Mouse (Mus musculus): ENCODE results near the gene Alg3. TPM values are rescaled to one million over a fixed set of nuclear protein-coding genes. Genes with fewer than 3 reads are reported as not detected.

Alg3 gene
- polyA plus RNA-seq, 1 experiment from 2014 or later, result 41.3 TPM

DNA sequence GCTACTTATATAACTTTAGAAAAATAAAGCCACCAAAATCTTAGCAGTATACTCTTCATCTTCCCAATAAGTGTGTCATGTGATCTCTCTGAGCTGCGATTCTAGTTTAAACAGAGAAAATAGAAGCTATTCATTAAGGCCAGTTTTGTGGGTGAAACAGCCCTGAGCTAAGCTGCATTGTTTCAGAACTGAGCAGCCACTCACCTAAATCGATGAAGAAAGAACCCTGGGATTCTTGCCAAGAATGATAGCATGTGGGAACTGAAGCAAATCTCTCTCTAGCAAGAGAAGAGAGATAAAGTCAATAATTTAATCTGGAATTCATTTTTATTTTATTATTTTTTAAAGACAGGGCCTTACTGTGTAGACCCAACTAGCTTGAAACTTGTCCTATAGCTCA is 11.7 kb upstream of the Alg3 start:
- 47% methylated on average over 2 of the region's 2 CpGs for WGBS
- Histone ChIP-seq H3K27me3 (no peaks in the 10 kb centered on the region), H3K4me3 (no peak overlapping the region), H3K36me3 (no peaks in the 10 kb centered on the region), H3K4me2 (peak overlapping the region; percentile 90; the same call in 1 of the 2 replicates), H3K9me3 (no peaks in the 10 kb centered on the region), H3K9ac (0 out of 2 replicates have a peak overlapping the region, but pooled peaks have one; percentile 95), H3K4me1 (replicated peaks) (peaks cover 33% of the 10 kb centered on the region), H3K27ac (peak overlapping the region; percentile 97; the same call in 1 of the 2 replicates)
- no peak for ATAC-seq (ENCODE audit: low FRiP score)

- Histone ChIP-seq H3K36me3 (peaks cover 9% of the 10 kb centered on the region), H3K9me3 (no peaks in the 10 kb centered on the region), H3K4me3 (peak overlapping the region; percentile 89), H3K4me1 (replicated peaks) (peaks cover 34% of the 10 kb centered on the region), H3K27ac (peak overlapping the region; percentile 97), H3K4me2 (peak overlapping the region; percentile 90), H3K27me3 (no peaks in the 10 kb centered on the region), H3K9ac (peak overlapping the region; percentile 95)
- ATAC-seq (ENCODE audit: low FRiP score), result peak; percentile 60
- WGBS, result under 1% methylated on average over 31 of the region's 37 CpGs
Observed at GRCm38 (mm10) chr16:20621991-20622685, 10.6 kb upstream of the Alg3 start.

DNA sequence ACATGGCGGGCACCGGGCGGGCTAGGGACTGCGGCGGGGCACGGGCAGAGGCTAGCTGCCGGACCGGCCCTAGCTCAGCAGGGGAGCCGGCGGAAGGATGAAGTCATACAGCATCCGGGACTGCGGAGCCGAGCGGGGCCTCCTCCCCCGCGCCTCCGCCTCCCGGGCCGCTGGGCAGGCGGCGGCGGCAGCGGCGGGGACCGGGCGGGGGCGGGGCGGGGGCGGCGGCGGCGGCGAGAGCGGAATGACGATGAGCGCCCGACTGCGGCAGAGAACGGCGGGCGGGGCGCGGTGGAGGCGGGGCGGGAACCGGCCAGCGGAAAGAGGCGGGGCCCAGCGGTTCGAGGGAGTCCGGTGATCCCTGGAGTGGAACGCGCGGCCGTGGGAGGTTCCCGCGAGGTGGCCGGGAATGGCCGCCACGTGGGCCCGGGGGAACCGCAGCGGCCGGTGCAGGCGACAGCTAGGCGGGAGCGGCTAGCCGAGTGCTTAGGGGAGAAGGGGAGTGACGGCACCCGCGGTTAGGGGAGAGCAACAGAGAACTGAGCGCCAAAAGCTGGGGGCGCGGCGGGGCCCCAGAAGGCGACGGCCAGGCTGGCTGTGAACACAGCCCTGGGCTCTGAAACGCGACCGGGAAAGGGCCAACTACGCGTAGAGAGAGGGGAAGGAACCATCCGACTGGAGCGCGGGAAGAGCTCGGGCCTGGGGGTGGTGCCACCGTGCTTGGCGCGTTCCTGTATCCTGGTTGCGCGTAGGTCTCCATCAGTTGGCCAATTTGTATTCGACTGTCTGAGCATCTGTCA is 9.9 kb upstream of the Alg3 start, which contains the start of gene Camk2n2:
Gene Camk2n2 (minus strand): TSS at position 97 of the 800 bp plus-strand sequence.
- peak; percentile 52 for ATAC-seq (ENCODE audit: low FRiP score)
- H3K4me1 ChIP-seq (replicated peaks), result peaks cover 34% of the 10 kb centered on the region
- H3K9ac ChIP-seq, result peak within 1 kb of the TSS; percentile 95
- peak within 1 kb of the TSS; percentile 89 for H3K4me3 ChIP-seq
- peak within 1 kb of the TSS; percentile 97 for H3K27ac ChIP-seq
- H3K4me2 ChIP-seq, result peak within 1 kb of the TSS; percentile 90
- H3K27me3 ChIP-seq, result no peaks in the 10 kb centered on the region
- WGBS, result under 1% methylated on average over 66 of the region's 92 CpGs
- H3K36me3 ChIP-seq, result peaks cover 14% of the 10 kb centered on the region
- no peaks in the 10 kb centered on the region for H3K9me3 ChIP-seq

DNA sequence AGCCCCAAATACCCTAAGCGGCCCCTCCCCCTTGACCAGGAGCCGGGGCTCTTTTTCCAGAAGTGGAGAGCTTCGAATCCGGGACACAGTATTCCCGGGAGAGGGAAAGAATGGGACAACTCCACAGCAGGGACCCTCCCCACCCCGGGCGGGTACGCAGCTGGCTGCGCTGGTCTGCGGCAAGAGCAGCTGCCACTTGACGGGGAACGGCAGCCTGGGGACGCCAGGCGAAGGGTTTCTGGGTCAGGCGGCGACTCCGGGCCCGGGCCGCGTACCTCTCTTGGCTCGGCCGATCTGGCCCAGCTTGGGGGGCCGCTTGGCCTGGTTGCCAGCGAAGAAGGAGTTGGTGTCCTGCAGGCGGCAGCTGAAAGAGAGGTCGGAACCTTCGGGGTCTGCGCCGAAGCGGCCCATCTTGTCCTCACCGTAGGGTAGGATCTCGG is 9.2 kb upstream of the Alg3 start:
- under 1% methylated on average over 32 of the region's 32 CpGs for WGBS
- no peaks in the 10 kb centered on the region for H3K27me3 ChIP-seq
- peak; percentile 16 for ATAC-seq (ENCODE audit: low FRiP score)

DNA sequence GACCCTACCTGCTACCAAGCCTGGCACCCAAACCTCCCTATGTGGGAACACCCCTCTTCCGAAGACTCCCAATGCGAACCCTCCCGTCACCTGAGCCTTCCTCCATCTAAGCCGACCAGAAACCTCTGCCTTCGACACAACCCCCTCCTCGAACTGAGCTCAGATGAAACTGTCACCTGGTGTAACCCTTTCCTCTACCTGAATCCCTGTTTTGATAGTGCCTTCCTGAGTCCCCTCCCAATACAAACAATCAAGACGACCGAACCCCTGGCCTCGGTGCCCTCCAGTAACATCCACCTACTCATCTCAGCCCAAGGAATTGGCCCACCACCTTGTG is 8.8 kb upstream of the Alg3 start:
- Histone ChIP-seq H3K9ac (peak overlapping the region; percentile 95), H3K4me1 (replicated peaks) (peaks cover 34% of the 10 kb centered on the region), H3K9me3 (no peaks in the 10 kb centered on the region), H3K4me3 (peak overlapping the region; percentile 89), H3K27me3 (no peaks in the 10 kb centered on the region), H3K4me2 (peak overlapping the region; percentile 90), H3K27ac (peak overlapping the region; percentile 97), H3K36me3 (peaks cover 18% of the 10 kb centered on the region)
- under 1% methylated on average over 9 of the region's 9 CpGs for WGBS
- peak; percentile 15 for ATAC-seq (ENCODE audit: low FRiP score)

More for the DNA sequence above, 9.2 kb upstream of the Alg3 start:
- H3K4me3 ChIP-seq, result peak overlapping the region; percentile 89
- peak overlapping the region; percentile 97 for H3K27ac ChIP-seq
- H3K36me3 ChIP-seq, result peaks cover 18% of the 10 kb centered on the region
- no peaks in the 10 kb centered on the region for H3K9me3 ChIP-seq
- H3K9ac ChIP-seq, result peak overlapping the region; percentile 95
- peaks cover 34% of the 10 kb centered on the region for H3K4me1 ChIP-seq (replicated peaks)
- peak overlapping the region; percentile 90 for H3K4me2 ChIP-seq

DNA sequence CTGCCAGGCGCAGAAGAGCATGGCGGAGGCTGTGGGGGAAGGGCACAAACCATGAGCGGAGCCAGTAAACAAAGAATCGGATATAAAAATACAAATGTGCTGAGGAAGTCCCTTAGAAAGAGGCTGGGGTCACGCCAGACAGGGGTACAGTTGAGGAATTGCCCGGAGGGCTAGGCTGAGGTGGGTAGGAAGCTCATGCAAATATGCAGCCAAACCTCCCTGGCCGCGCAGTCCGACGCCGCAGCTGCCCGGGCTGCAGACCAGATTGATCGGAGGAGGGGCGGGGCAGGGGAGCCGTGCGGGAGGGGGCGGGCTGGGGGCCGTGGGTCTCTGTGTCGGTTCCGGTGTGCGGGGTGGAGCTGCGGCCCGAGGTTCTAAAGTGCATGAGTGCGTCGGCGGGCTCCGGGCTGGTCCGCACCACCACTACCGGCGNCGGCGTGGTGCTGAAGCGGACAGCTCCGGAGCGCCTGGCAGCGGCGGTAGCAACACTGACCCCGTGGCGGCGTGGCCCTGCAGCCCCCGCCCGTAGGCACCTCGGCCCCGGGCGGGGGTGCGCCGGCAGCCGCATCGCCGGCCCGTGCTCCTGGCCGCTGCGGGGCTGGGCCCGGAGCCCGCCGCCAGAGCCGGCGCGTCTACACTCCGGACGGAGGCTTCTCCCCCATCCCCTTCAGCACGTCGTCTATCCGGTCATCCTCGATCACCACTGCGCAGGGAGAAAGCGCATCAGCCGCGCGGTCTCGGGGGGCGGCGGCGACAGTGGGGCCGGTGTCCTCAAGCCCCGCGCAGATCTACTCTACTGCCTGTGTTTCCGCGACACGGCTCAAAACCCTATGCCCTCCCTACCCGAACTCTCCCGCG is 8.2 kb upstream of the Alg3 start:
- WGBS, result 1% methylated on average over 81 of the region's 83 CpGs
- peak; percentile 31 for ATAC-seq (ENCODE audit: low FRiP score)
- peak overlapping the region; percentile 95 for H3K9ac ChIP-seq
- H3K36me3 ChIP-seq, result peaks cover 18% of the 10 kb centered on the region
- no peaks in the 10 kb centered on the region for H3K27me3 ChIP-seq
- peak overlapping the region; percentile 89 for H3K4me3 ChIP-seq
- H3K4me2 ChIP-seq, result peak overlapping the region; percentile 90
- H3K27ac ChIP-seq, result peak overlapping the region; percentile 97
- H3K4me1 ChIP-seq (replicated peaks), result peaks cover 34% of the 10 kb centered on the region
- H3K9me3 ChIP-seq, result no peaks in the 10 kb centered on the region

DNA sequence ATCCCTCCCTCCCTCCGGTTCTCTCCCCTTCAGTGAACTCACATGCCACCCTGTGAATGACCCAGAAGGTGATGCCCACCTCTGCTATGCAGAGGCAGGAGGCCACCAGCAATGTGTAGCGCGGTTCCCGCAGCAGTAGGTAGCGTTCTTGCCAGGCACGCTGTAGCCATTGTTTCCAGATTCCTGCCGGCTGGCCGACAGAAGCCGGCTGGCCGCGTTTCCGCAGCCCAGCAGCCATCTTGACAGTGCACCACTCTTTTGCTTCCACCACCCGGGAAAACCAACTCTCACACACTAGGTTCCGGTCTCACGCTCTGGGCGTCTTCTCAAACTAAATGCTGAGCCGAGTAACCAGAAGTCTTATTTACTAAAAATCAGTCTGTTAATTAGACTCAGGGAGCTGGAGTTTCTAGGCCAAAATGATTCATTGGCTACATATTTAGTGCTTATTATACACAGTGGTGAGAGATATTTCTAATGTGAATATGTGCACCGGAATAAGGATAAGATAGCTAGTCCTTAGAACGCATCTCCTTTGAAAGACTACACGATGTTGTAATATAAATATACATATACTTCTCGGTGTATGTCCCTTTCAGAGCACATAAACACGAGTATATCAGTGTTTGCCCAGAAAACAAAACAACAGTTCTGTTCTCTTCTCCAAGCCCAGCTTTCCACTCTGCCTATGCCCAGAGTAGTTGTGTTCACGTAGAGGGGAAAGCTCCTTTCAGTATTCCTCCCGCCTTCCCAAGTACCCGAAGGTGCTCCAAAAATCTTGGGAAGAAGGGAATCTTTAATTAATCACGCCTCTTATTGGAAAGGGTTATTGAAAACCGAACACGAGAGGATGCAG is 806 bp downstream of the Alg3 start:
- Histone ChIP-seq H3K27ac (peak overlapping the region; percentile 91), H3K4me2 (peak overlapping the region; percentile 90), H3K4me1 (replicated peaks) (peaks cover 31% of the 10 kb centered on the region), H3K9me3 (no peaks in the 10 kb centered on the region), H3K36me3 (peaks cover 29% of the 10 kb centered on the region), H3K4me3 (peak overlapping the region; percentile 86), H3K9ac (peak overlapping the region; percentile 87), H3K27me3 (no peaks in the 10 kb centered on the region)
- WGBS, result under 1% methylated on average over 28 of the region's 28 CpGs
- ATAC-seq (ENCODE audit: low FRiP score), result peak; percentile 67

DNA sequence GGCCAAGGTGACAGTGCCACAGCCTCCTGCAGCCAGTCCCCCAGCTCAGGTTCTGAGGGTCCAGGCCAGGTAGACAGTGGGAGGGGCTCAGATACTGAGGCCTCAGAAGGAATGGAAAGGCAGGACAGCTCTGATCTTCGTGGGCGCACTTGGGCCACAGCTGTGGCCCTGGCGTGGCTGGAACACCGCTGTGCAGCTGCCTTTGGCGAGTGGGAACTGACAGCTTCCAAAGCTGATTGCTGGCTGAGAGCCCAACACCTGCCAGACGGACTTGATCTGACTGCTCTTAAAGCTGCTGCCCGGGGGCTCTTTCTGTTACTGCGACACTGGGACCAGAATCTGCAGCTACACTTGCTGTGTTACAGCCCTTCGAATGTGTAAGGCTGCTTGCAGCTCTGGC is 6.8 kb downstream of the Alg3 start:
- Histone ChIP-seq H3K9ac (no peak overlapping the region), H3K4me3 (no peak overlapping the region), H3K36me3 (peaks cover 53% of the 10 kb centered on the region), H3K4me1 (replicated peaks) (peaks cover 31% of the 10 kb centered on the region), H3K9me3 (no peaks in the 10 kb centered on the region), H3K27me3 (no peaks in the 10 kb centered on the region), H3K4me2 (no peak overlapping the region), H3K27ac (0 out of 2 replicates have a peak overlapping the region, but pooled peaks have one; percentile 35)
- 69% methylated on average over 9 of the region's 9 CpGs for WGBS
- no peak for ATAC-seq (ENCODE audit: low FRiP score)

DNA sequence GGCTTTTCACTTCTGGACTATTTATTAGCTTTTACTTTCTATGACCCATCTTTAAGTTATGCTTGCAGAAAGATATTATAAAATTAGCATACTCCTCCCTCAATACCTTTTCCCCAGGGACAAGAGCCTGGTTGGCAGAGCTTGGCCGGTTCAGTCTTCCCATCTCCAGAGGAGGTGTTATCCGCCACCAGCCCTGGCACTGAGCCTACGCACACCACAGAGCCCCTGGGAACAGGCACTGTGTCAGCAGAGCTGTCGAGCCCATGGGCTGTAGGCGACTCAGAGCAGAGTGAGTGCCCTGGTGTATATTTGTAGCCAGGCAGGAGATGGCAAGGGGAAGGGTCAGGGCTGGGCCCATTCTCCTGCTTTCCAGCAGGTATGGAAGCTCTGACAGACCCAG is 11.0 kb downstream of the Alg3 start:
- Histone ChIP-seq H3K27ac (no peak overlapping the region), H3K9me3 (no peaks in the 10 kb centered on the region), H3K4me1 (replicated peaks) (peaks cover 16% of the 10 kb centered on the region), H3K4me2 (no peak overlapping the region), H3K27me3 (peaks cover 13% of the 10 kb centered on the region), H3K4me3 (no peak overlapping the region), H3K36me3 (peaks cover 24% of the 10 kb centered on the region), H3K9ac (no peak overlapping the region)
- no peak for ATAC-seq (ENCODE audit: low FRiP score)
- 62% methylated on average over 5 of the region's 5 CpGs for WGBS

- H3K27ac ChIP-seq, result no peak overlapping the region
- ATAC-seq (ENCODE audit: low FRiP score), result no peak
- 77% methylated on average over 7 of the region's 7 CpGs for WGBS
- H3K9ac ChIP-seq, result no peak overlapping the region
- 0 out of 2 replicates have a peak, but pooled peaks cover 4% of the 10 kb centered on the region for H3K36me3 ChIP-seq
- H3K27me3 ChIP-seq, result peaks cover 47% of the 10 kb centered on the region
- no peak overlapping the region for H3K4me3 ChIP-seq
- no peaks in the 10 kb centered on the region for H3K9me3 ChIP-seq
- 0 out of 2 replicates have a peak, but pooled peaks cover 4% of the 10 kb centered on the region for H3K4me1 ChIP-seq (replicated peaks)
- no peak overlapping the region for H3K4me2 ChIP-seq
Observed at GRCm38 (mm10) chr16:20596687-20597441, 14.7 kb downstream of the Alg3 start.
